Mouse (Mus musculus): ENCODE data around the gene Cc2d1b.
A peak's percentile ranks its signal among the peaks of the same experiment; 100 is the strongest.

Gene Cc2d1b

GRCm38 (mm10) chr4:108619587-108620341 lies at the start of gene Cc2d1b:
Cc2d1b (plus strand) TSS chr4:108619940.
- DNase-seq (ENCODE audit: low spot score in 2 of 2): peak; percentile 85 to 91

- DNase-seq (ENCODE audit: low spot score in 2 of 2): no peak
Measured at GRCm38 (mm10) chr4:108572644-108573043, 47.1 kb upstream of the Cc2d1b start.

GRCm38 (mm10) chr4:108578840-108579742 lies 40.6 kb upstream of the Cc2d1b start, which contains the start of the genes Prpf38a and Orc1:
Prpf38a (minus strand) TSS chr4:108579336.
Orc1 (plus strand) TSS chr4:108579423.
- DNase-seq (ENCODE audit: low spot score in 2 of 2): peak; percentile 96 to 97

- DNase-seq (ENCODE audit: low spot score in 2 of 2): no peak
Measured at GRCm38 (mm10) chr4:108579743-108580411, 39.9 kb upstream of the Cc2d1b start.

- DNase-seq (ENCODE audit: low spot score in 2 of 2): no peak
Measured at GRCm38 (mm10) chr4:108593376-108593775, 26.4 kb upstream of the Cc2d1b start.

- DNase-seq (ENCODE audit: low spot score in 2 of 2): no peak
Measured at GRCm38 (mm10) chr4:108595785-108596184, 24.0 kb upstream of the Cc2d1b start.

GRCm38 (mm10) chr4:108598306-108598705 lies 21.4 kb upstream of the Cc2d1b start:
- no peak for DNase-seq (ENCODE audit: low spot score in 2 of 2)

- no peak for DNase-seq (ENCODE audit: low spot score in 2 of 2)
Measured at GRCm38 (mm10) chr4:108601870-108602269, 17.9 kb upstream of the Cc2d1b start.

GRCm38 (mm10) chr4:108608651-108609050 lies 11.1 kb upstream of the Cc2d1b start:
- DNase-seq (ENCODE audit: low spot score in 2 of 2): no peak

GRCm38 (mm10) chr4:108610935-108611334 lies 8.8 kb upstream of the Cc2d1b start:
- DNase-seq (ENCODE audit: low spot score in 2 of 2): no peak

- DNase-seq (ENCODE audit: low spot score in 2 of 2): no peak
Measured at GRCm38 (mm10) chr4:108618586-108618985, 1.2 kb upstream of the Cc2d1b start.

GRCm38 (mm10) chr4:108619165-108619564 lies 575 bp upstream of the Cc2d1b start:
- DNase-seq (ENCODE audit: low spot score in 2 of 2): peak in 1 of 2 experiments; percentile 22

GRCm38 (mm10) chr4:108620536-108620935 lies 796 bp downstream of the Cc2d1b start:
- no peak for DNase-seq (ENCODE audit: low spot score in 2 of 2)

- no peak for DNase-seq (ENCODE audit: low spot score in 2 of 2)
Measured at GRCm38 (mm10) chr4:108621504-108621903, 1.8 kb downstream of the Cc2d1b start.

GRCm38 (mm10) chr4:108627066-108627465 lies 7.3 kb downstream of the Cc2d1b start:
- no peak for DNase-seq (ENCODE audit: low spot score in 2 of 2)

GRCm38 (mm10) chr4:108629363-108629880 lies 9.7 kb downstream of the Cc2d1b start:
- no peak for DNase-seq (ENCODE audit: low spot score in 2 of 2)

- DNase-seq (ENCODE audit: low spot score in 2 of 2): no peak
Measured at GRCm38 (mm10) chr4:108630096-108630495, 10.4 kb downstream of the Cc2d1b start.

- DNase-seq (ENCODE audit: low spot score in 2 of 2): no peak
Measured at GRCm38 (mm10) chr4:108631616-108632015, 11.9 kb downstream of the Cc2d1b start.

GRCm38 (mm10) chr4:108633703-108634102 lies 14.0 kb downstream of the Cc2d1b start:
- no peak for DNase-seq (ENCODE audit: low spot score in 2 of 2)

- DNase-seq (ENCODE audit: low spot score in 2 of 2): no peak
Measured at GRCm38 (mm10) chr4:108634696-108635095, 15.0 kb downstream of the Cc2d1b start.

- DNase-seq (ENCODE audit: low spot score in 2 of 2): no peak
Measured at GRCm38 (mm10) chr4:108635101-108635500, 15.4 kb downstream of the Cc2d1b start.

- no peak for DNase-seq (ENCODE audit: low spot score in 2 of 2)
Measured at GRCm38 (mm10) chr4:108637721-108638120, 18.0 kb downstream of the Cc2d1b start.
